Mouse (Mus musculus) E14TG2a.4 (cell line): ENCODE data around the gene Afdn.

Source experiments
- CTCF ChIP-seq: conservative IDR thresholded peaks from 2 replicates; pipeline ENCODE4 v1.5.1; 2014; ENCODE audit warnings: low read length
- NANOG ChIP-seq: IDR thresholded peaks from 2 replicates; pipeline ENCODE4 v1.6.1; 2014; ENCODE audit warnings: borderline replicate concordance, low read length, mixed read lengths
- POU5F1 ChIP-seq: IDR thresholded peaks from 2 replicates; pipeline ENCODE4 v1.6.1; 2014; ENCODE audit warnings: low read length, borderline replicate concordance

DNA sequence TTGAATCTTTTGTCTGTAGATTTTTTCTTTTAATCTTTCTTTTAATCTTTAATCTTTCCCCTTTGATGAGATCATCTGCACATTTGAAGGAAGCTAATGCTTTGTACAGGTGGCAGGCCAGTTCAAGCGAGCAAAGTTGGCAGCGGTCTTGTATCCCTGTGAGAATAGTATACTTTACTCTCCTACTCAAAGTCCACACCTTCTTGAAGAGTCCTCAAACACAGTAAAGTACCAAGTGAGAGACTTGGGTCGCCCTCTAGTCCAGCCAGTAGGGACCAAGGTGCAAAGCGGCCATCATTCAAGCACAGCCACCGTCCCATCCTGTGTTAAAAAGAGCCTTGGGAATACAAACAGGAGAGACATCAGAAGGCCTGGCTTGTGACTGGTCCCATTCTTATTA lies 25.3 kb upstream of the Afdn start:
- TF ChIP-seq CTCF = no peak
- no peak for TF ChIP-seq POU5F1
- TF ChIP-seq NANOG = no peak
